Mouse (Mus musculus) thymus, postnatal 36 days (tissue): ENCODE measurements around the gene Iqcn.

Experiments used
- DNase-seq, 2 experiments: peaks; one replicate each; pipeline ENCODE4 v3.0.0; 2022; ENCODE audit warnings: mixed read lengths in 2 of 2

The Iqcn gene

GRCm38 (mm10) chr8:70738211-70738610 lies 35.0 kb downstream of the Iqcn start:
- no peak for DNase-seq

GRCm38 (mm10) chr8:70741661-70742060 lies 38.4 kb downstream of the Iqcn start:
- DNase-seq: no peak

GRCm38 (mm10) chr8:70742176-70742575 lies 38.9 kb downstream of the Iqcn start:
- DNase-seq: no peak

GRCm38 (mm10) chr8:70742981-70743655 lies 39.9 kb downstream of the Iqcn start:
- no peak for DNase-seq

GRCm38 (mm10) chr8:70743656-70744590 lies 40.7 kb downstream of the Iqcn start:
- no peak for DNase-seq

- DNase-seq: no peak
Observed at GRCm38 (mm10) chr8:70744806-70745205, 41.5 kb downstream of the Iqcn start.

GRCm38 (mm10) chr8:70745691-70746220 lies 42.5 kb downstream of the Iqcn start:
- no peak for DNase-seq

- no peak for DNase-seq
Observed at GRCm38 (mm10) chr8:70746676-70747075, 43.4 kb downstream of the Iqcn start.

- no peak for DNase-seq
Observed at GRCm38 (mm10) chr8:70747211-70747890, 44.1 kb downstream of the Iqcn start.

GRCm38 (mm10) chr8:70748246-70749096 lies 45.2 kb downstream of the Iqcn start:
- no peak for DNase-seq

- no peak for DNase-seq
Observed at GRCm38 (mm10) chr8:70749097-70749674, 45.9 kb downstream of the Iqcn start.

GRCm38 (mm10) chr8:70750128-70750680 lies 46.9 kb downstream of the Iqcn start:
- no peak for DNase-seq

- DNase-seq: peak; percentile 66 to 74
Observed at GRCm38 (mm10) chr8:70752000-70752764, 48.9 kb downstream of the Iqcn start.

GRCm38 (mm10) chr8:70753151-70753550 lies 49.9 kb downstream of the Iqcn start:
- peak; percentile 63 to 71 for DNase-seq

GRCm38 (mm10) chr8:70754043-70754870 lies 51.0 kb downstream of the Iqcn start, which contains the start of gene Rab3a:
Rab3a (plus strand) TSS chr8:70754679.
- DNase-seq: peak; percentile 91 to 96

GRCm38 (mm10) chr8:70754871-70755660 lies 51.8 kb downstream of the Iqcn start:
- peak; percentile 43 to 67 for DNase-seq

GRCm38 (mm10) chr8:70755661-70756475 lies 52.6 kb downstream of the Iqcn start:
- peak in 1 of 2 experiments; percentile 28 for DNase-seq
